Mouse (Mus musculus) embryonic fibroblast, embryonic 13.5 days (primary cell): ENCODE measurements around the gene Nln. TPM values are rescaled to one million over a fixed set of nuclear protein-coding genes. Genes with fewer than 3 reads are reported as not detected.
A peak's percentile ranks its signal among the peaks of the same experiment; 100 is the strongest.

Experiments
- H3K27ac ChIP-seq: 2 replicates; pipeline ENCODE4 v1.5.1; 2012; ENCODE audit warnings: low read length, control low read depth, inconsistent platforms; ENCODE audit not compliant: insufficient read depth
- H3K4me1 ChIP-seq: 2 replicates; pipeline ENCODE4 v1.6.1; 2011; ENCODE audit warnings: low read length; ENCODE audit not compliant: control insufficient read depth, insufficient read depth
- H3K4me3 ChIP-seq: 2 replicates; pipeline ENCODE4 v1.5.1; 2011; ENCODE audit warnings: mild to moderate bottlenecking, control low read depth, low read length; ENCODE audit not compliant: insufficient read depth
- CTCF ChIP-seq: IDR thresholded peaks from 2 replicates; pipeline ENCODE4 v1.5.1; 2011; ENCODE audit warnings: mild to moderate bottlenecking, control low read depth, low read length, moderate library complexity, borderline replicate concordance; ENCODE audit not compliant: insufficient read depth
- POLR2A ChIP-seq: IDR thresholded peaks from 2 replicates; pipeline ENCODE4 v1.6.1; 2011; ENCODE audit warnings: low read depth, mild to moderate bottlenecking, control low read depth, low read length, moderate library complexity
- polyA plus RNA-seq: library from polyadenylated mRNA; stranded (reverse); fragments of >200 nt; gene quantifications from 2 replicates; pipeline ENCODE4 v1.2.4, GENCODE M21; 2011; ENCODE audit warnings: low read depth; ENCODE audit not compliant: missing spikeins, insufficient read length

Nln gene
- polyA plus RNA-seq, 1 experiment = 44.0 TPM

DNA sequence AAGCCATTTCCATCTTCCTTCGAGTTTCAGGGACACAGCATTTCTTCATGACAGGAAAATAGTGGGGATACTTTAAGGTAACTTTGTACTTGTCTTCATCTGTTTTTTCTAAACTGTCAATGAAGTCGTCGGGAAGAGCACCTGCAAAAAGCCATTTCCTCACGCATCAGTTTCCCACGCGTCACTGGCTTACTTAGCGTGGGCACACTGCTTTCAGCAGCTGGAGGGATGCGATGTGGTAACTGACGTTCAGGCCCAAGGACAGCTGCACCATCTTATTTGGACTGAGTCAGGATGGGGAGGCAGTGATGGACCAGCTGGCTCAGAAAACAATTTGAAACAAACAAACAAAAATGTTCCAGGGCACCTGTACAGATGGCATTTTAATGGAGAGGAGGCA lies 50.7 kb downstream of the Nln start:
- peaks cover 9% of the 10 kb centered on the region; the same call in 1 of the 2 replicates for H3K4me1 ChIP-seq
- TF ChIP-seq CTCF = no peak
- TF ChIP-seq POLR2A = no peak
- H3K4me3 ChIP-seq = no peak overlapping the region
- no peak overlapping the region for H3K27ac ChIP-seq

DNA sequence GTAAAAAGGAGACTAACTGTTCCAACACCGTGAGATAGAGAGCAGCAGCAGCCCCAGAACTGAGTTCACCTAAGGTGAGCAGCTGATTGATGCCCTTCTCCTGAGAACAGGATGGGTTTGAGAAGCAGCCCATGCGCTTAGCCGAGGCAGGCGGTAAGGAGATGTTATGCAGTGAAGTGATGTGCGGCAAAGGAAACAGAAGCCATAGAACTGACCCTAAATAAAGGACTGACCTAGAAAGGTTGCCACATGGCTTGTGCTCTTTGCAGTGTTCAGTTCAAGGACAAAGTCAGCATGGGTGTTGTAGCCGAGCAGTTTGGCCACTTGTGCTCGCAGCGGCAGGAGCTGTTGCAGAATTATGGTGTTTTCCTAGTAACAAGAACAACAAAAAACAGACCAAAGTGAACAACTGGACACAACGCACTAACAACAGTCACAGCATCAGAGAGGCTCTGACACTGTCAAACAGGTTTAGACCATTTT lies 57.1 kb downstream of the Nln start:
- no peak for TF ChIP-seq CTCF
- TF ChIP-seq POLR2A = no peak
- H3K4me3 ChIP-seq = no peak overlapping the region
- no peaks in the 10 kb centered on the region for H3K4me1 ChIP-seq
- no peak overlapping the region for H3K27ac ChIP-seq

DNA sequence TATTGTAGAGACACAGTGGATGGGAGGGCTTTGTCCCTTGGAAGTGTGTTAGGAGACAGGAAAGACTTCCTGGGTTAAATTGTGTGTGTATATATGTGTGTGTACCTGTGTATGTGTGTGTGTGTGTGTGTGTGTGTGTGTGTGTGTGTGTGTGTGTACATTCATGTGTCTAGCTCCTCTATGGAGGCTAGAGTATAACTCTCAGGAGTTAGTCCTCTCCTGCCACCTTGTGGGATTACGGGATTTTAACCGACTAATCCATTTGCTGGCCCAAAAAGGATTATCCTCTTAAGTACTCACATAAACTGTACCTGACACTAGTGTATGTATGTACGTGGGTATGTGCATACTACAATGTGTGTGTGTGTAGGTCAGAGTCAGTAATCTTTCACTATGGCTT lies 60.6 kb downstream of the Nln start:
- Histone ChIP-seq H3K4me1 (no peaks in the 10 kb centered on the region), H3K4me3 (no peak overlapping the region), H3K27ac (no peak overlapping the region)
- no peak for TF ChIP-seq CTCF
- TF ChIP-seq POLR2A = no peak

DNA sequence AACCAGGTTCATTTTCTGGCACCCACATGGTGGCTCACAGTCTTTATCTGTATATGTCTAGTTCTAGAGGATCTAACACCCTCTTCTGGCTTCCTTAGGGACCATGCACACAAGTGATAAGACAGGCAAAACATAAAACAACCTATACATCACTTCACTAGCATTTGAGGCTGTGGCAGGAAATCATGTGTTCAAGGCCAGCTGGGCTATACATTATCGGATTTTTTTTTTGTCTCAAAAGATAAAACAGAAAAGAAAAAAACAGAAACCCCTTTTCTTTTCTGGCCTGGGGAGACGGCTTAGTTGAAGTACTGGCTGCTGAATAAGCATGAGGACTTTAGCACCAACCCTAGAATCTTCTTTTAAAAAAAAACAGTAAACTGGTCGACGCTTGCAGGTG lies 64.3 kb downstream of the Nln start:
- no peaks in the 10 kb centered on the region for H3K4me1 ChIP-seq
- TF ChIP-seq POLR2A (no peak), CTCF (no peak)
- no peak overlapping the region for H3K4me3 ChIP-seq
- H3K27ac ChIP-seq = no peak overlapping the region

DNA sequence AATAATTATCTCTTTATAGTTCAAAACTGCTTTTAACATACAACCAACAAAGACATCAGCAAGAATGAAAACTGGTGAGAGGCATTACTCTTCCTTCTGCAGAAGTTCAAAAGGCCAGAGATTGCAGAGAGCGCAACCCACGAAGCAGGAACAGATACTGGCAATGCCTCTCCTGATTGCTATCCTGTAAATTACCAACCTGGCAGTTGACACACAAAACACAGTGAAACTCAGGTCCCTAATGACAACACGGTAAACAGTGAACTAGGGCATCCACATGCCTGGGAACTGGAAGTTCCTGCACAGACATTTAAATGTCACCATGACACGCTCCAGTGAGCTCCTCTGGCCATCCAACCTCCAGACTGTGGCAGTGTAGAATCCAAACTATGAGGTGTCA lies 65.1 kb downstream of the Nln start:
- TF ChIP-seq POLR2A (no peak), CTCF (no peak)

DNA sequence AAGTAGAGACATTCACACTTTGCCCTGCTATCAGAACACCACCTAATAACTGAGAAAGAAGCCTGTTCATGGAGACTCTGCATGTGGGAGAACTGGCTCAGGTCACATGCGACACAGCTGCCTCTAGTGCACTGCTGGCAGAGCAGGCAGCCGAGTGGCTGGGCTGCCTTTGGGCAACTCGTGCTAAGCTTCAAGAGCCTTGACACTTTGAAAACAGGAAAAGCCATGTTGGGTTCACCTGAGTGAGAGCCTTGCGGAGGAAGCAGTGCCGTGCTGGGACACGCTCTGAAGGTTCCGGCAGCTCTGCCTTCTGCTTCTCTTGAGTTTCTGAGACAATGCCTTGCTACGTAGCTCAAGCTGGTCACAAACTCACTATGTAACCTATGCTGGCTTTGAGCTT lies 66.7 kb downstream of the Nln start:
- no peak for TF ChIP-seq POLR2A
- TF ChIP-seq CTCF = no peak
- H3K27ac ChIP-seq = no peak overlapping the region
- H3K4me3 ChIP-seq = no peak overlapping the region
- peaks cover 13% of the 10 kb centered on the region for H3K4me1 ChIP-seq

More for the DNA sequence above, 65.1 kb downstream of the Nln start:
- H3K4me3 ChIP-seq = no peak overlapping the region
- 0 out of 2 replicates have a peak, but pooled peaks cover 4% of the 10 kb centered on the region for H3K4me1 ChIP-seq
- H3K27ac ChIP-seq = no peak overlapping the region

DNA sequence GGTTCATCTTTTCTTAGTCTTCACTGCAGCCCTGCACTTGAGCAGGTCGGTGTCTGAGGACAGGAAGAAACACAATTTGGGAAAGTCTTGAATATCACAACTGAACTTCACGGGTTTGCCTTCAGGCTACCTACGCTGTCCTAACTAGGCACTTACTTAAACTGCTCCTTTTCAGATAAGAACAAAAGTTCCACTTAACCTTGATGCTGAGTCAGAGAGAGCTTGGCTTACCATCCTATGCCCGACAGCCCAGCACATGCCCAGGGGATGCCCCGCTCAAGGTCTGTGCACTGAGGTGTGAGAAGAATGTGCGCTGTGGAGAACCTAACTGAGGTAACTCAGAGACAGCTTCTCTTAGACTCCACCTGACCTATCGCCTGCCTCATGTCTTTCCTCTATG lies 67.9 kb downstream of the Nln start:
- H3K4me1 ChIP-seq = peaks cover 21% of the 10 kb centered on the region
- TF ChIP-seq CTCF (no peak), POLR2A (no peak)
- H3K4me3 ChIP-seq = no peak overlapping the region
- peak overlapping the region; percentile 55; the same call in 1 of the 2 replicates for H3K27ac ChIP-seq

DNA sequence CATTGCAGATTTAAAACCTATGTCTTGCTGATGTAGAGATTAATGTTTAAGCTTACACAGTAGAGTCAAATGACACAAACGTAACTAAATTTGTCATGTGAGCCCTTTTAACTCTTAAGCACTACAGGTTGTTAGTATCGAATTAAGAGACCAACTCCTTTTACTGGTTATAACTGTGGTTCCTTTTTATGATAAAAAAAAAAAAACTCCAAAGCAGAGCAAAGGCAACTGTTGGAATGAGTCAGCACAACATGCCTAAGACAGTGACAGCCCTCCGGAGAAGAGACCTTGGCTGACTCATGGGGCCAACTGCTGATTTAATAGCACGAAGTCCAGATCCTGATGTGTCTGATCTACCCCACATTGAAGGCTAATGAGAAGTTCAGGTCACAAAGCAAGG lies 68.5 kb downstream of the Nln start:
- peak overlapping the region; percentile 55; the same call in 1 of the 2 replicates for H3K27ac ChIP-seq
- TF ChIP-seq CTCF (no peak), POLR2A (no peak)
- no peak overlapping the region for H3K4me3 ChIP-seq
- peaks cover 23% of the 10 kb centered on the region for H3K4me1 ChIP-seq

DNA sequence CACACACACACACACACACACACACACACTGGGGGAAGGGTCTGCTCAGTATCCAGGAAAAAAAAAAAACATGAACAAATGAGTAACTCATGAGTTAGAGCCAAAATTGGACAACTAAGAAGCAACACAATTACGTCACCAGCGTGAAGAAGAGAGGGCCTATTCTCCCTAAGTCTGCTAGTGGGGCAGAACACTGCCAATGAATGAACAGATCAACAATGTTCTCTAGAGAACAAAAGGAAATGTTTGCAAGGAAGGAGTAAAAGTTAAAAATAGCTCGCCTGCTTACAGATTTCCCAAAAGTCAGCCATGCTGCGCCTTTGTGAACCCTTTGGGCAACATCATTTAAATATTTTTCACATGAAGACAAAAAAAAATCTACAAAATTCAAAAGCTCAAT lies 69.6 kb downstream of the Nln start:
- H3K27ac ChIP-seq = peak overlapping the region; percentile 50
- peaks cover 26% of the 10 kb centered on the region for H3K4me1 ChIP-seq
- no peak overlapping the region for H3K4me3 ChIP-seq
- TF ChIP-seq CTCF (no peak), POLR2A (no peak)

DNA sequence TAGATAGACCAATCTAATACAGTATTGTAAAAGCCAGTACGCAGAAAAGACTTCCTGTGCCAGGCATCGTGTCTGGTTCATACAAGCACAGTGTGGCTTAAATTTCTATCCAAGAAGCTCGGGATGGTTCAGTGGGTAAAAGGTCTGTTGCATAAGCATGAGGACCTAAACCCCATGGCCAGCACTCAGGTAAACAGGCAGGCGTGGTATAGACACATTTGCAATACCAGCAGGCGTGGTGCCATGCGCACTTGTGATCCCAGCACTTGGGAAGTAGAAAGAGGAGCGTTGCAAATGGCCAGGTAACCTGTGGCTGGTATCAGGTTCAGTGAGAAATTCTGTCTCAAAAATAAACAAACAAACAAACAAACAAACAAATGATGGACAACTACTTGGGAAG lies 70.5 kb downstream of the Nln start:
- no peak overlapping the region for H3K4me3 ChIP-seq
- no peak overlapping the region for H3K27ac ChIP-seq
- no peak for TF ChIP-seq POLR2A
- no peak for TF ChIP-seq CTCF
- peaks cover 32% of the 10 kb centered on the region for H3K4me1 ChIP-seq

DNA sequence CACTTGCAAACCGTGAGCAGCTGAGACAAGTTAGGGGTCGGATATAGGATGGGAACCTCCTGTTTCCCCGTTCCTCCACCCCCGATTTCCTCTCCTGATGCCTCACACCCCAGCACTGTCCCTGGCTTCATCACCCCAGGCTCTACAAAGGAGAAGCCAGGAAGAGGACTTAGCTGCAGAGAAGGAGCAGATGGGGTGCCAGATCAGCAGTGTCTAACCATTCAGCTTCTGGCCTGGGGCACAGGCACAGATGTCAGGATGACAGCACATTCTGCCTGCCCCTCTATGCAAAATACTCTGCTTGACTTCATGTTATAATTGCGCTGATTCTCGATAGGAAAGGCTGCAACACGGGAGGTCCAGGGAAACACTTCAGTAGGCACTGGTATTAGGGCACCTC lies 71.1 kb downstream of the Nln start:
- H3K4me3 ChIP-seq = no peak overlapping the region

More for the DNA sequence above, 71.1 kb downstream of the Nln start:
- H3K4me1 ChIP-seq = peaks cover 32% of the 10 kb centered on the region
- peak overlapping the region; percentile 58 for H3K27ac ChIP-seq
- no peak for TF ChIP-seq POLR2A
- no peak for TF ChIP-seq CTCF
